Mouse (Mus musculus): ENCODE results near the gene Baiap2. TPM values are rescaled to one million over a fixed set of nuclear protein-coding genes. Genes with fewer than 3 reads are reported as not detected.

The Baiap2 gene
- 8.0 and 9.4 TPM in 2 replicates for polyA plus RNA-seq (2015; fragmentation: Nextera tagmentation; extraction: Ambion mirVana)

- H3K9ac ChIP-seq: peak within 1 kb of the TSS; percentile 64
- no peaks in the 10 kb centered on the region for H3K9me3 ChIP-seq (replicated peaks)
- H3K4me3 ChIP-seq (replicated peaks): peak within 1 kb of the TSS; percentile 67
- ATAC-seq (ENCODE audit: insufficient read depth): peak; percentile 84
- peak within 1 kb of the TSS; percentile 68 for H3K27ac ChIP-seq (replicated peaks)
- H3K4me1 ChIP-seq (replicated peaks): peaks cover 76% of the 10 kb centered on the region
- H3K36me3 ChIP-seq (replicated peaks): no peaks in the 10 kb centered on the region
- peak within 1 kb of the TSS; percentile 97 for H3K4me2 ChIP-seq
- under 1% methylated on average over 73 of the region's 79 CpGs for WGBS (ENCODE audit: insufficient replicate concordance)
- H3K27me3 ChIP-seq: peaks cover 80% of the 10 kb centered on the region
These were observed at the start of gene Baiap2 for GRCm38 (mm10) chr11:119942727-119943427. Gene Baiap2 (plus strand): TSS chr11:119942763.

GRCm38 (mm10) chr11:119893667-119894236, 48.8 kb upstream of the Baiap2 start:
- H3K4me1 ChIP-seq (replicated peaks): peaks cover 7% of the 10 kb centered on the region
- 71% methylated on average over 10 of the region's 10 CpGs for WGBS (ENCODE audit: insufficient replicate concordance)
- H3K4me3 ChIP-seq (replicated peaks): no peak overlapping the region
- no peak for ATAC-seq (ENCODE audit: insufficient read depth)
- H3K36me3 ChIP-seq (replicated peaks): peaks cover 54% of the 10 kb centered on the region
- no peaks in the 10 kb centered on the region for H3K9me3 ChIP-seq (replicated peaks)
- H3K4me2 ChIP-seq: no peak overlapping the region
- H3K9ac ChIP-seq: no peak overlapping the region
- no peak overlapping the region for H3K27ac ChIP-seq (replicated peaks)
- H3K27me3 ChIP-seq: no peaks in the 10 kb centered on the region

- peaks cover 7% of the 10 kb centered on the region for H3K4me1 ChIP-seq (replicated peaks)
- no peak overlapping the region for H3K9ac ChIP-seq
- H3K4me2 ChIP-seq: no peak overlapping the region
- peak; percentile 20; the same call in 1 of the 2 replicates for ATAC-seq (ENCODE audit: insufficient read depth)
- 48% methylated on average over 6 of the region's 6 CpGs for WGBS (ENCODE audit: insufficient replicate concordance)
- peaks cover 45% of the 10 kb centered on the region for H3K36me3 ChIP-seq (replicated peaks)
- H3K27ac ChIP-seq (replicated peaks): no peak overlapping the region
- H3K27me3 ChIP-seq: no peaks in the 10 kb centered on the region
- H3K9me3 ChIP-seq (replicated peaks): no peaks in the 10 kb centered on the region
- no peak overlapping the region for H3K4me3 ChIP-seq (replicated peaks)
These were observed 47.9 kb upstream of the Baiap2 start for GRCm38 (mm10) chr11:119894634-119895033.

- WGBS (ENCODE audit: insufficient replicate concordance): 77% methylated on average over 9 of the region's 9 CpGs
These were observed 45.5 kb upstream of the Baiap2 start for GRCm38 (mm10) chr11:119897041-119897440.

GRCm38 (mm10) chr11:119898976-119899375, 43.6 kb upstream of the Baiap2 start:
- peaks cover 25% of the 10 kb centered on the region for H3K36me3 ChIP-seq (replicated peaks)
- no peak overlapping the region for H3K9ac ChIP-seq
- H3K27ac ChIP-seq (replicated peaks): no peak overlapping the region
- H3K9me3 ChIP-seq (replicated peaks): no peaks in the 10 kb centered on the region
- H3K4me1 ChIP-seq (replicated peaks): peaks cover 10% of the 10 kb centered on the region
- 81% methylated on average over 11 of the region's 11 CpGs for WGBS (ENCODE audit: insufficient replicate concordance)
- no peak overlapping the region for H3K4me2 ChIP-seq
- no peak for ATAC-seq (ENCODE audit: insufficient read depth)
- H3K4me3 ChIP-seq (replicated peaks): no peak overlapping the region
- H3K27me3 ChIP-seq: no peaks in the 10 kb centered on the region

More at GRCm38 (mm10) chr11:119897041-119897440, 45.5 kb upstream of the Baiap2 start:
- Histone ChIP-seq H3K4me1 (replicated peaks) (peaks cover 10% of the 10 kb centered on the region), H3K9me3 (replicated peaks) (no peaks in the 10 kb centered on the region), H3K4me3 (replicated peaks) (no peak overlapping the region), H3K9ac (no peak overlapping the region), H3K4me2 (no peak overlapping the region), H3K27me3 (no peaks in the 10 kb centered on the region), H3K36me3 (replicated peaks) (peaks cover 25% of the 10 kb centered on the region), H3K27ac (replicated peaks) (no peak overlapping the region)
- ATAC-seq (ENCODE audit: insufficient read depth): no peak

- WGBS (ENCODE audit: insufficient replicate concordance): 53% methylated on average over 4 of the region's 4 CpGs
These were observed 41.4 kb upstream of the Baiap2 start for GRCm38 (mm10) chr11:119901174-119901573.

GRCm38 (mm10) chr11:119902891-119903290, 39.7 kb upstream of the Baiap2 start:
- peaks cover 6% of the 10 kb centered on the region; the same call in 1 of the 2 replicates for H3K27me3 ChIP-seq
- H3K9ac ChIP-seq: no peak overlapping the region
- ATAC-seq (ENCODE audit: insufficient read depth): no peak
- no peaks in the 10 kb centered on the region for H3K9me3 ChIP-seq (replicated peaks)
- H3K4me2 ChIP-seq: no peak overlapping the region
- peaks cover 6% of the 10 kb centered on the region; the same call in 1 of the 2 replicates for H3K36me3 ChIP-seq (replicated peaks)
- WGBS (ENCODE audit: insufficient replicate concordance): 71% methylated on average over 4 of the region's 4 CpGs
- H3K4me3 ChIP-seq (replicated peaks): no peak overlapping the region
- 0 out of 2 replicates have a peak, but pooled peaks cover 2% of the 10 kb centered on the region for H3K4me1 ChIP-seq (replicated peaks)
- H3K27ac ChIP-seq (replicated peaks): no peak overlapping the region

More at GRCm38 (mm10) chr11:119901174-119901573, 41.4 kb upstream of the Baiap2 start:
- Histone ChIP-seq H3K36me3 (replicated peaks) (peaks cover 19% of the 10 kb centered on the region), H3K4me2 (no peak overlapping the region), H3K9me3 (replicated peaks) (no peaks in the 10 kb centered on the region), H3K9ac (no peak overlapping the region), H3K4me3 (replicated peaks) (no peak overlapping the region), H3K4me1 (replicated peaks) (0 out of 2 replicates have a peak, but pooled peaks cover 2% of the 10 kb centered on the region), H3K27ac (replicated peaks) (no peak overlapping the region), H3K27me3 (no peaks in the 10 kb centered on the region)
- ATAC-seq (ENCODE audit: insufficient read depth): no peak

- WGBS (ENCODE audit: insufficient replicate concordance): 25% methylated on average over 5 of the region's 5 CpGs
These were observed 37.8 kb upstream of the Baiap2 start for GRCm38 (mm10) chr11:119904621-119905286.

GRCm38 (mm10) chr11:119905794-119906193, 36.8 kb upstream of the Baiap2 start:
- ATAC-seq (ENCODE audit: insufficient read depth): no peak
- Histone ChIP-seq H3K9ac (no peak overlapping the region), H3K27ac (replicated peaks) (no peak overlapping the region), H3K9me3 (replicated peaks) (no peaks in the 10 kb centered on the region), H3K4me2 (no peak overlapping the region), H3K27me3 (peaks cover 11% of the 10 kb centered on the region; the same call in 1 of the 2 replicates), H3K36me3 (replicated peaks) (no peaks in the 10 kb centered on the region), H3K4me3 (replicated peaks) (no peak overlapping the region), H3K4me1 (replicated peaks) (peaks cover 6% of the 10 kb centered on the region; the same call in 1 of the 2 replicates)
- WGBS (ENCODE audit: insufficient replicate concordance): 65% methylated on average over 5 of the region's 5 CpGs

More at GRCm38 (mm10) chr11:119904621-119905286, 37.8 kb upstream of the Baiap2 start:
- Histone ChIP-seq H3K4me1 (replicated peaks) (peaks cover 6% of the 10 kb centered on the region; the same call in 1 of the 2 replicates), H3K27ac (replicated peaks) (no peak overlapping the region), H3K9ac (no peak overlapping the region), H3K4me3 (replicated peaks) (no peak overlapping the region), H3K4me2 (no peak overlapping the region), H3K27me3 (peaks cover 11% of the 10 kb centered on the region; the same call in 1 of the 2 replicates), H3K9me3 (replicated peaks) (no peaks in the 10 kb centered on the region), H3K36me3 (replicated peaks) (no peaks in the 10 kb centered on the region)
- no peak for ATAC-seq (ENCODE audit: insufficient read depth)

GRCm38 (mm10) chr11:119907006-119907650, 35.4 kb upstream of the Baiap2 start:
- no peak overlapping the region for H3K4me3 ChIP-seq (replicated peaks)
- no peaks in the 10 kb centered on the region for H3K9me3 ChIP-seq (replicated peaks)
- peaks cover 6% of the 10 kb centered on the region; the same call in 1 of the 2 replicates for H3K4me1 ChIP-seq (replicated peaks)
- no peak overlapping the region for H3K27ac ChIP-seq (replicated peaks)
- H3K4me2 ChIP-seq: no peak overlapping the region
- H3K9ac ChIP-seq: no peak overlapping the region
- H3K36me3 ChIP-seq (replicated peaks): no peaks in the 10 kb centered on the region
- no peak for ATAC-seq (ENCODE audit: insufficient read depth)
- 37% methylated on average over 7 of the region's 7 CpGs for WGBS (ENCODE audit: insufficient replicate concordance)
- H3K27me3 ChIP-seq: peaks cover 11% of the 10 kb centered on the region; the same call in 1 of the 2 replicates

Measured in liver, embryonic 15.5 days (tissue).